Mouse (Mus musculus): ENCODE measurements around the gene H2afy2.

DNA sequence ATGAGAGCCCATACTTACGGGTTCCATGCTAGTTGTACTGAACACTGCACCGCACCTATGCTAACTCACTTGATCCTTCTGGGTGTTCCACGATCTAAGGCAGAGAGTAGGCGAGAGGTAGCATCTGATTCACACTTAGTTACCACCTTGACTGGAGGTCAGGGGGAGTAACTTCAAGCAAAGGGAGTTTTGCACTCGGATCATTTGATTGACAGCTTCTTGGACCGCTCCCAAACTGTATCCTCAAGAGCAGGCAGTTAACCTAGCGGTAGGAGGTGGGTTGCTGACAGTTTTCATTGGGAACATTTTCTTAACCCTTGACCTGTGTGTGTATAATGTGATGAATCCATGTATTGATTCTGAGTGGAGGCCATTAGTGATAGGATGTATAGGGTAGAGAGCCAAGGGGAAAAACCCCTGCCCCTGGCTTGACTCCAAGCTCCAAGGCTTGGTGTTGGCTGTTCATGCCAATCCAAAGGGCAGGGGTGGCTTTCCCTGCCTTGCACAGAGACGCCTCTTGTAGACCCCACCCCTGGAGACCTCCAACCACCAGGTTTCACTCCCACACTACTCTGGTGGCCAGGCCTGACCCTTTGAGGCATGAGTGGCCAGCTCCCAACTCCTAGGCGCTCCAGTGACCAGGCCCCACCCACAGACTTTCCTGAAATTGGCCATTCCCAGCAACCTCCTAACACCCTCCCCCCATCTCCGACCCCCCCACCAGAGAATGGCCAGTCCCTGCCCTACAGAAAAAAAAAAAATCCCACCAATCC, 3.8 kb upstream of the H2afy2 start:
- TF ChIP-seq POLR2A (IDR thresholded peaks at IDR 0.05; ENCODE audit: control insufficient read depth, extremely low read depth, insufficient read depth, low read length, poor library complexity) (no peak), CTCF (IDR thresholded peaks at IDR 0.05; ENCODE audit: borderline replicate concordance, control insufficient read depth, extremely low read depth, insufficient read depth, low read length, poor library complexity) (no peak)

Data from thymus, adult 2 months (tissue).